Mouse (Mus musculus) C2C12 (cell line): ENCODE results near the gene Abhd2.

ENCODE experiments used
- CEBPB ChIP-seq: IDR thresholded peaks from one replicate; pipeline ENCODE4 v1.6.1; 2011; ENCODE audit warnings: low read depth, mild to moderate bottlenecking, control low read depth, moderate library complexity
- CTCF ChIP-seq: IDR thresholded peaks from one replicate; pipeline ENCODE4 v1.5.1; 2011; ENCODE audit not compliant: control insufficient read depth, insufficient read depth, insufficient read length
- MAX ChIP-seq: IDR thresholded peaks from one replicate; pipeline ENCODE4 v1.6.1; 2011; ENCODE audit warnings: mild to moderate bottlenecking, control low read depth
- MYOD1 ChIP-seq: IDR thresholded peaks from one replicate; pipeline ENCODE4 v1.6.1; 2011; ENCODE audit warnings: low read depth; ENCODE audit not compliant: control insufficient read depth, insufficient read length
- MYOG ChIP-seq: IDR thresholded peaks from one replicate; pipeline ENCODE4 v1.6.1; 2011; ENCODE audit not compliant: control insufficient read depth, insufficient read length; ENCODE audit errors: extremely low read depth
- USF1 ChIP-seq: IDR thresholded peaks from one replicate; pipeline ENCODE4 v1.6.1; 2011; ENCODE audit warnings: low read depth, mild to moderate bottlenecking, control low read depth, moderate library complexity

- TF ChIP-seq CTCF (no peak), CEBPB (no peak), MAX (no peak), MYOG (no peak), USF1 (no peak), MYOD1 (no peak)
Measured at GRCm38 (mm10) chr7:79241931-79242625, 30.9 kb upstream of the Abhd2 start.
